Mouse (Mus musculus) embryonic facial prominence, embryonic 13.5 days (tissue): ENCODE data around the gene Zc3h7a. TPM values are rescaled to one million over a fixed set of nuclear protein-coding genes. Genes with fewer than 3 reads are reported as not detected.
A peak's percentile ranks its signal among the peaks of the same experiment; 100 is the strongest.
"Not testable (repeated sequence)": the region's sequence is repeated elsewhere in the genome, so short reads cannot be mapped to it uniquely, and the experiment has no call there.

Experiments used
- ATAC-seq: fragments of 200-750 bp; cut with Nextera tagmentation; 2 replicates; pipeline ENCODE4 v1.8.0; 2017; ENCODE audit warnings: low read depth; ENCODE audit not compliant: insufficient number of reproducible peaks, insufficient read depth, low FRiP score, low TSS enrichment
- H3K27ac ChIP-seq: fragments of 300-500 bp; sonication (generic); 2 replicates; pipeline ENCODE4 v1.5.1; 2015; ENCODE audit warnings: moderate library complexity, mild to moderate bottlenecking, inconsistent platforms
- H3K27me3 ChIP-seq: fragments of 300-500 bp; sonication (generic); 2 replicates; pipeline ENCODE4 v1.6.1; 2015; ENCODE audit warnings: mild to moderate bottlenecking, inconsistent platforms
- H3K36me3 ChIP-seq: fragments of 300-500 bp; sonication (generic); 2 replicates; pipeline ENCODE4 v1.6.1; 2015; ENCODE audit warnings: mild to moderate bottlenecking, inconsistent platforms
- H3K4me1 ChIP-seq: fragments of 300-500 bp; sonication (generic); 2 replicates; pipeline ENCODE4 v1.6.1; 2015; ENCODE audit warnings: inconsistent platforms
- H3K4me2 ChIP-seq: fragments of 300-500 bp; sonication (generic); 2 replicates; pipeline ENCODE4 v1.6.1; 2015; ENCODE audit warnings: moderate library complexity, mild to moderate bottlenecking, inconsistent platforms
- H3K4me3 ChIP-seq: fragments of 300-500 bp; sonication (generic); 2 replicates; pipeline ENCODE4 v1.5.1; 2015; ENCODE audit warnings: mild to moderate bottlenecking, inconsistent platforms
- H3K9ac ChIP-seq: fragments of 300-500 bp; sonication (generic); 2 replicates; pipeline ENCODE4 v1.6.1; 2015; ENCODE audit warnings: mild to moderate bottlenecking, inconsistent platforms
- H3K9me3 ChIP-seq: fragments of 300-500 bp; sonication (generic); 2 replicates; pipeline ENCODE4 v1.6.1; 2016; ENCODE audit warnings: inconsistent platforms
- WGBS: fragments of 180-500 bp; shearing (Covaris S2); methylation state at CpG from one replicate; pipeline ENCODE4 v1.1.7; 2015; ENCODE audit warnings: mixed read lengths; 5-methylcytosine and 5-hydroxymethylcytosine counted together
- polyA plus RNA-seq: library from polyadenylated mRNA; unstranded; fragments of >200 nt; fragmentation: Nextera tagmentation; extraction: Ambion mirVana; gene quantifications from 2 replicates; pipeline ENCODE4 v1.2.1, GENCODE M21; 2015

The Zc3h7a gene
- polyA plus RNA-seq, 1 experiment from 2014 or later: 98.5 TPM

- H3K4me2 ChIP-seq: no peak overlapping the region
- no peaks in the 10 kb centered on the region for H3K36me3 ChIP-seq
- ATAC-seq: no peak
- no peak overlapping the region for H3K27ac ChIP-seq
- no peak overlapping the region for H3K9ac ChIP-seq
- 67% methylated on average over 2 of the region's 2 CpGs for WGBS
- no peaks in the 10 kb centered on the region for H3K27me3 ChIP-seq
- no peak overlapping the region for H3K4me3 ChIP-seq
- H3K4me1 ChIP-seq: peaks cover 14% of the 10 kb centered on the region
- no peaks in the 10 kb centered on the region for H3K9me3 ChIP-seq
Measured at GRCm38 (mm10) chr16:11177404-11177803, 1.2 kb upstream of the Zc3h7a start.

- WGBS: 3% methylated on average over 4 of the region's 4 CpGs
- Histone ChIP-seq H3K9me3 (no peaks in the 10 kb centered on the region), H3K4me2 (peak overlapping the region; percentile 82), H3K27me3 (no peaks in the 10 kb centered on the region), H3K4me1 (peaks cover 18% of the 10 kb centered on the region), H3K36me3 (no peaks in the 10 kb centered on the region), H3K27ac (peak overlapping the region; percentile 81; the same call in 1 of the 2 replicates), H3K9ac (peak overlapping the region; percentile 89), H3K4me3 (peak overlapping the region; percentile 92)
- no peak for ATAC-seq
Measured at GRCm38 (mm10) chr16:11176884-11177244, 671 bp upstream of the Zc3h7a start.

- H3K4me1 ChIP-seq: peaks cover 26% of the 10 kb centered on the region
- H3K9ac ChIP-seq: peak overlapping the region; percentile 89
- peak overlapping the region; percentile 92 for H3K4me3 ChIP-seq
- H3K36me3 ChIP-seq: no peaks in the 10 kb centered on the region
- H3K27ac ChIP-seq: peak overlapping the region; percentile 81
- WGBS: under 1% methylated on average over 72 of the region's 72 CpGs
- no peaks in the 10 kb centered on the region for H3K9me3 ChIP-seq
- peak overlapping the region; percentile 82 for H3K4me2 ChIP-seq
- no peaks in the 10 kb centered on the region for H3K27me3 ChIP-seq
- ATAC-seq: peak; percentile 56
Measured at GRCm38 (mm10) chr16:11175489-11176207, 545 bp downstream of the Zc3h7a start.

- H3K9me3 ChIP-seq: no peaks in the 10 kb centered on the region
- no peaks in the 10 kb centered on the region for H3K27me3 ChIP-seq
- H3K4me2 ChIP-seq: peak overlapping the region; percentile 82
- H3K9ac ChIP-seq: peak overlapping the region; percentile 89
- ATAC-seq: no peak
- peaks cover 26% of the 10 kb centered on the region for H3K4me1 ChIP-seq
- H3K27ac ChIP-seq: peak overlapping the region; percentile 81
- 4% methylated on average over 9 of the region's 9 CpGs for WGBS
- no peaks in the 10 kb centered on the region for H3K36me3 ChIP-seq
- H3K4me3 ChIP-seq: peak overlapping the region; percentile 92
Measured at GRCm38 (mm10) chr16:11175100-11175488, 1.1 kb downstream of the Zc3h7a start.

- Histone ChIP-seq H3K4me3 (peak overlapping the region; percentile 92), H3K4me1 (peaks cover 26% of the 10 kb centered on the region), H3K9ac (peak overlapping the region; percentile 89; the same call in 1 of the 2 replicates), H3K27ac (peak overlapping the region; percentile 81; the same call in 1 of the 2 replicates), H3K36me3 (no peaks in the 10 kb centered on the region), H3K27me3 (no peaks in the 10 kb centered on the region), H3K4me2 (peak overlapping the region; percentile 82), H3K9me3 (no peaks in the 10 kb centered on the region)
- 9% methylated on average over 10 of the region's 10 CpGs for WGBS
- ATAC-seq: no peak
Measured at GRCm38 (mm10) chr16:11174671-11175081, 1.5 kb downstream of the Zc3h7a start.

GRCm38 (mm10) chr16:11171679-11172078 lies 4.5 kb downstream of the Zc3h7a start:
- Histone ChIP-seq H3K9ac (no peak overlapping the region), H3K36me3 (no peaks in the 10 kb centered on the region), H3K4me2 (no peak overlapping the region), H3K4me3 (no peak overlapping the region), H3K9me3 (no peaks in the 10 kb centered on the region), H3K27me3 (no peaks in the 10 kb centered on the region), H3K4me1 (peaks cover 22% of the 10 kb centered on the region), H3K27ac (no peak overlapping the region)
- WGBS: 84% methylated on average over 6 of the region's 6 CpGs
- no peak for ATAC-seq

- Histone ChIP-seq H3K9ac (no peak overlapping the region), H3K36me3 (peaks cover 15% of the 10 kb centered on the region), H3K4me1 (peaks cover 9% of the 10 kb centered on the region; the same call in 1 of the 2 replicates), H3K27ac (no peak overlapping the region), H3K27me3 (no peaks in the 10 kb centered on the region), H3K4me2 (no peak overlapping the region), H3K4me3 (no peak overlapping the region), H3K9me3 (no peaks in the 10 kb centered on the region)
- 88% methylated on average over 2 of the region's 2 CpGs for WGBS
- no peak for ATAC-seq
Measured at GRCm38 (mm10) chr16:11166431-11166830, 9.8 kb downstream of the Zc3h7a start.

- ATAC-seq: no peak
- 74% methylated on average over 3 of the region's 3 CpGs for WGBS
Measured at GRCm38 (mm10) chr16:11164695-11165255, 11.4 kb downstream of the Zc3h7a start.

GRCm38 (mm10) chr16:11157721-11158120 lies 18.5 kb downstream of the Zc3h7a start:
- H3K27ac ChIP-seq, H3K4me3 ChIP-seq, H3K9ac ChIP-seq, H3K4me2 ChIP-seq, H3K9me3 ChIP-seq, H3K27me3 ChIP-seq, H3K4me1 ChIP-seq, ATAC-seq: not testable (repeated sequence)
- H3K36me3 ChIP-seq: peaks cover 81% of the 10 kb centered on the region
- WGBS: 66% methylated on average over 2 of the region's 3 CpGs

More at GRCm38 (mm10) chr16:11164695-11165255, 11.4 kb downstream of the Zc3h7a start:
- Histone ChIP-seq H3K36me3 (peaks cover 23% of the 10 kb centered on the region), H3K9me3 (no peaks in the 10 kb centered on the region), H3K27me3 (no peaks in the 10 kb centered on the region), H3K27ac (peak overlapping the region; percentile 48; the same call in 1 of the 2 replicates), H3K4me1 (peaks cover 5% of the 10 kb centered on the region; the same call in 1 of the 2 replicates), H3K4me3 (no peak overlapping the region), H3K9ac (peak overlapping the region; percentile 44), H3K4me2 (no peak overlapping the region)

GRCm38 (mm10) chr16:11154500-11154899 lies 21.7 kb downstream of the Zc3h7a start:
- Histone ChIP-seq H3K9me3 (no peaks in the 10 kb centered on the region), H3K27ac (no peak overlapping the region), H3K4me3 (no peak overlapping the region), H3K36me3 (peaks cover 73% of the 10 kb centered on the region), H3K9ac (no peak overlapping the region), H3K4me1 (no peaks in the 10 kb centered on the region), H3K27me3 (no peaks in the 10 kb centered on the region), H3K4me2 (no peak overlapping the region)
- ATAC-seq: no peak

- not testable (repeated sequence) for ATAC-seq, H3K27ac ChIP-seq, H3K27me3 ChIP-seq, H3K9me3 ChIP-seq, H3K4me3 ChIP-seq, H3K4me1 ChIP-seq, H3K9ac ChIP-seq, H3K4me2 ChIP-seq
- peaks cover 56% of the 10 kb centered on the region for H3K36me3 ChIP-seq
- WGBS: 16% methylated on average over 56 of the region's 56 CpGs
Measured at GRCm38 (mm10) chr16:11143706-11144483, 32.3 kb downstream of the Zc3h7a start.
